Mouse (Mus musculus) hindbrain, embryonic 10.5 days (tissue): ENCODE data around the gene Rab15. TPM values are rescaled to one million over a fixed set of nuclear protein-coding genes. Genes with fewer than 3 reads are reported as not detected.

Source experiments
- DNase-seq: peaks from one replicate; pipeline ENCODE4 v3.0.0-alpha.2; 2017; ENCODE audit warnings: low spot score
- H3K27ac ChIP-seq: fragments of 300-500 bp; sonication (generic); 2 replicates; pipeline ENCODE4 v1.5.1; 2016; ENCODE audit warnings: mild to moderate bottlenecking, moderate library complexity
- H3K27me3 ChIP-seq: fragments of 300-500 bp; sonication (generic); 2 replicates; pipeline ENCODE4 v1.6.1; 2016; ENCODE audit warnings: mild to moderate bottlenecking; ENCODE audit not compliant: poor library complexity, insufficient read depth, severe bottlenecking
- H3K36me3 ChIP-seq: fragments of 300-500 bp; sonication (generic); 2 replicates; pipeline ENCODE4 v1.6.1; 2016; ENCODE audit warnings: mild to moderate bottlenecking, moderate library complexity
- H3K4me1 ChIP-seq: fragments of 300-500 bp; sonication (generic); replicated peaks from 2 replicates; pipeline ENCODE4 v1.6.1; 2016; ENCODE audit warnings: mild to moderate bottlenecking
- H3K4me3 ChIP-seq: fragments of 300-500 bp; sonication (generic); 2 replicates; pipeline ENCODE4 v1.5.1; 2016; ENCODE audit warnings: mild to moderate bottlenecking, moderate library complexity
- H3K9me3 ChIP-seq: fragments of 300-500 bp; sonication (generic); 2 replicates; pipeline ENCODE4 v1.6.1; 2016; ENCODE audit warnings: mild to moderate bottlenecking, moderate library complexity
- WGBS: fragments of 180-500 bp; shearing (Covaris S2); methylation state at CpG from one replicate; pipeline ENCODE4 v1.1.7; 2016; 5-methylcytosine and 5-hydroxymethylcytosine counted together
- polyA plus RNA-seq: library from polyadenylated mRNA; unstranded; fragments of >200 nt; fragmentation: Nextera tagmentation; extraction: Ambion mirVana; gene quantifications from 2 replicates; pipeline ENCODE4 v1.2.1, GENCODE M21; 2016

The Rab15 gene
- polyA plus RNA-seq, 1 experiment from 2014 or later, result 21.3 TPM

DNA sequence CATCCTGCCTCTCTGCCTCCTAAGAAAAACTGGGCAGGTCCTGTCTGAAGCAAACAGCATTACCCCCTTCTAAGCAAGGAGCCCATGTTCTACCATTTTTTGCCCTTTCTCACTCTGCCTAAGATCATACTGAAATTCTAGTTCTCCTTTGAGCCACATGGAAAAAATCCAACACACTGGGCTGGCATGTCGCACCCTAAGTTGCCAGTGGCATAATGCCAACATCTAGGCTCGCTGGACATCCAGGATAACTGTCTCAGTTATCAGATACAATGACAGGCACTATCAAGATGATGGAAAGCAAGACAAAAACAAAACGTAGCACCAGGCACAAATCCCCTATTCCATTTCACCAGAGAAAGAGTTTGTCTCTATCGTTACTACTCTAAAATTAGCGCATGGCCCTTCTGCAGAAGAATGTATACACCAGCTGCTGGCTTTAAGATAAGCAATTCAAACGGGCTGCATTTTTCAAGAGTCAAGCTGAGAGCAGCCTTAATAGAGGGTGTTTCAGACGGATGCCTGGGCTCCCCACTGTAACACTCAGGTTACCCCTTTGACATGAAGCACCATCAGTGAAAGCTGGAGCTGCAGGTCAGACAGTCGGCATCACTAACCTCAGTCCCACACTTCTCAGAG, 32.1 kb downstream of the Rab15 start:
- Histone ChIP-seq H3K4me3 (no peak overlapping the region), H3K27me3 (no peaks in the 10 kb centered on the region), H3K27ac (no peak overlapping the region), H3K4me1 (no peaks in the 10 kb centered on the region), H3K9me3 (no peaks in the 10 kb centered on the region), H3K36me3 (no peaks in the 10 kb centered on the region)
- WGBS, result 79% methylated on average over 8 of the region's 8 CpGs
- no peak for DNase-seq

GRCm38 (mm10) chr12:76784056-76784619, 38.6 kb downstream of the Rab15 start:
- H3K4me3 ChIP-seq, result no peak overlapping the region
- no peak overlapping the region for H3K27ac ChIP-seq
- DNase-seq, result no peak
- H3K36me3 ChIP-seq, result no peaks in the 10 kb centered on the region
- 68% methylated on average over 10 of the region's 10 CpGs for WGBS
- peaks cover 21% of the 10 kb centered on the region for H3K4me1 ChIP-seq
- no peaks in the 10 kb centered on the region for H3K27me3 ChIP-seq
- no peaks in the 10 kb centered on the region for H3K9me3 ChIP-seq

GRCm38 (mm10) chr12:76780639-76781468, 41.9 kb downstream of the Rab15 start:
- peaks cover 5% of the 10 kb centered on the region; the same call in 1 of the 2 replicates for H3K36me3 ChIP-seq
- 71% methylated on average over 12 of the region's 12 CpGs for WGBS
- H3K4me1 ChIP-seq, result peaks cover 21% of the 10 kb centered on the region
- no peaks in the 10 kb centered on the region for H3K27me3 ChIP-seq
- peak overlapping the region; percentile 64; the same call in 1 of the 2 replicates for H3K27ac ChIP-seq
- DNase-seq, result peak; percentile 31
- no peaks in the 10 kb centered on the region for H3K9me3 ChIP-seq
- no peak overlapping the region for H3K4me3 ChIP-seq

DNA sequence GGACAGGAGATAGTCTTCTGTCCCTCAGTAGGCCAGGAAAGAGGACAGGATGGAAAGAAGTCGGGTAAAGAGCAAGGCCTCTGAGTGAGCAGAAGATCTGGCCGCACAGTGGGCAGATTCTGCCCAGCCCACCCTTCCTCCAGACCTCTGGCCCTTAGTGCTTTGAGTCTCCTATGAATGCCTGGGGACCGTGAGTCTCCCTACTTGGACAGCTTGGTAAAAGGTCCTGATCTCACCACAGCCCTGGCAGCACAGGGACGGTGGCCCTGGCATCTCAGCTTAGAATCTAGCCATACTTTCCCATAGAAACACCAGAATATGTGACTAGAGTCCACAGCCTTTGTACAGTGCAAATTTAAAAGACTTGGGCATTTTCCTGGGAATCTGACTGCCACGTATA, 42.8 kb downstream of the Rab15 start:
- no peak for DNase-seq
- Histone ChIP-seq H3K9me3 (no peaks in the 10 kb centered on the region), H3K27me3 (no peaks in the 10 kb centered on the region), H3K4me3 (no peak overlapping the region), H3K4me1 (peaks cover 25% of the 10 kb centered on the region), H3K27ac (no peak overlapping the region), H3K36me3 (peaks cover 5% of the 10 kb centered on the region; the same call in 1 of the 2 replicates)
- WGBS, result 77% methylated on average over 5 of the region's 5 CpGs

- Histone ChIP-seq H3K4me3 (no peak overlapping the region), H3K27me3 (no peaks in the 10 kb centered on the region), H3K36me3 (peaks cover 5% of the 10 kb centered on the region; the same call in 1 of the 2 replicates), H3K4me1 (peaks cover 17% of the 10 kb centered on the region), H3K9me3 (no peaks in the 10 kb centered on the region), H3K27ac (no peak overlapping the region)
- 89% methylated on average over 10 of the region's 10 CpGs for WGBS
- no peak for DNase-seq
Observed at GRCm38 (mm10) chr12:76778305-76779083, 44.2 kb downstream of the Rab15 start.

- DNase-seq, result no peak
Observed at GRCm38 (mm10) chr12:76777845-76778244, 44.9 kb downstream of the Rab15 start.

DNA sequence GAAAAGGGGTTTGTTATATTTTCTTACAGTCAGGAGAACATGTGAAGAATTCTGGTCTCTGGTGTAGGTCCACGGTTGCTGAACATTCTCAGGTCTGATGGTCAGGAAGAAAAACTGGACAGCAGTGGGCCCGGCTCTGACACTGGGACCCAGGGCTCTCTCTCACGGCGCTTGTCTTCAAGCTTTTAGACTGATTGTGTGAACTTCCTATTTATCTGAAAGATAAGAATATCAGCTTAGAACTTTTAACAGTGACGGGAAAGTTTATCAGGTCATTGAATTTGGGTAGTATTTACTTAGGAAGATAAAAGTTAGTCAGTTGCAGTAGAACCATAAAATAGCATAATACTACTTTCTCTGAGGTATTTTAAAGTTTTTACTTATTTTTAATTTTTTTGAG, 45.8 kb downstream of the Rab15 start:
- DNase-seq, result no peak
- peaks cover 5% of the 10 kb centered on the region; the same call in 1 of the 2 replicates for H3K36me3 ChIP-seq
- H3K9me3 ChIP-seq, result no peaks in the 10 kb centered on the region
- no peak overlapping the region for H3K27ac ChIP-seq
- 92% methylated on average over 5 of the region's 5 CpGs for WGBS
- H3K27me3 ChIP-seq, result no peaks in the 10 kb centered on the region
- H3K4me1 ChIP-seq, result peaks cover 17% of the 10 kb centered on the region
- H3K4me3 ChIP-seq, result no peak overlapping the region

More at GRCm38 (mm10) chr12:76777845-76778244, 44.9 kb downstream of the Rab15 start:
- peaks cover 17% of the 10 kb centered on the region for H3K4me1 ChIP-seq
- no peaks in the 10 kb centered on the region for H3K9me3 ChIP-seq
- H3K27me3 ChIP-seq, result no peaks in the 10 kb centered on the region
- H3K4me3 ChIP-seq, result no peak overlapping the region
- H3K27ac ChIP-seq, result no peak overlapping the region
- H3K36me3 ChIP-seq, result peaks cover 5% of the 10 kb centered on the region; the same call in 1 of the 2 replicates

- peaks cover 5% of the 10 kb centered on the region; the same call in 1 of the 2 replicates for H3K4me1 ChIP-seq
- no peak overlapping the region for H3K4me3 ChIP-seq
- H3K27ac ChIP-seq, result no peak overlapping the region
- DNase-seq, result no peak
- H3K27me3 ChIP-seq, result no peaks in the 10 kb centered on the region
- WGBS, result 60% methylated on average over 4 of the region's 4 CpGs
- no peaks in the 10 kb centered on the region for H3K9me3 ChIP-seq
- H3K36me3 ChIP-seq, result peaks cover 5% of the 10 kb centered on the region; the same call in 1 of the 2 replicates
Observed at GRCm38 (mm10) chr12:76775132-76775531, 47.6 kb downstream of the Rab15 start.

GRCm38 (mm10) chr12:76774652-76775051, 48.1 kb downstream of the Rab15 start:
- Histone ChIP-seq H3K36me3 (peaks cover 5% of the 10 kb centered on the region; the same call in 1 of the 2 replicates), H3K4me1 (peaks cover 5% of the 10 kb centered on the region; the same call in 1 of the 2 replicates), H3K4me3 (no peak overlapping the region), H3K27ac (no peak overlapping the region), H3K27me3 (no peaks in the 10 kb centered on the region), H3K9me3 (no peaks in the 10 kb centered on the region)
- DNase-seq, result no peak
- 85% methylated on average over 3 of the region's 3 CpGs for WGBS

DNA sequence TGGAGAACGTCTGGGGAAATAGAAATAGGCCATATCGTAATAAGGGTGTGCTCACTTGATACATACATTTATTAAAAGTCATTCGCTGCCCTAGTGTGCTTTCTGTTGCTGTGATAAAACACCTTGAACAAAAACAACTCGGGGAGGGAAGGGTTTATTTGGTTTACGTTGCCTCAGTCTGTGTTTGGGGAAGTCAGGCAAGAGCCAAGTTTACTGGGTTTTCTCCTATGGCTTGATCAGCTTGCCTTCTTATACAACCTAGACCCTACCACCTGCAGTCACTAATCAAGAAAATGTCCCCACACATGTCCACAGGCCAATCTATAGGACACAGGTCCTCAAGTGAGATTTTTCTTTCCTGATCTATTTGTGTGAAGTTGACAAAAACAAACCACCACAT, 51.2 kb downstream of the Rab15 start:
- WGBS, result 89% methylated on average over 5 of the region's 5 CpGs
- no peak for DNase-seq

GRCm38 (mm10) chr12:76770841-76771500, 51.7 kb downstream of the Rab15 start:
- peaks cover 12% of the 10 kb centered on the region for H3K4me1 ChIP-seq
- DNase-seq, result no peak
- no peak overlapping the region for H3K27ac ChIP-seq
- no peak overlapping the region for H3K4me3 ChIP-seq
- no peaks in the 10 kb centered on the region for H3K27me3 ChIP-seq
- H3K9me3 ChIP-seq, result no peaks in the 10 kb centered on the region
- 87% methylated on average over 5 of the region's 5 CpGs for WGBS
- H3K36me3 ChIP-seq, result no peaks in the 10 kb centered on the region

More for the DNA sequence above, 51.2 kb downstream of the Rab15 start:
- Histone ChIP-seq H3K27ac (no peak overlapping the region), H3K36me3 (no peaks in the 10 kb centered on the region), H3K4me1 (peaks cover 6% of the 10 kb centered on the region), H3K4me3 (no peak overlapping the region), H3K27me3 (no peaks in the 10 kb centered on the region), H3K9me3 (no peaks in the 10 kb centered on the region)
